Mouse (Mus musculus): ENCODE measurements around the gene H2afy. TPM values are rescaled to one million over a fixed set of nuclear protein-coding genes. Genes with fewer than 3 reads are reported as not detected.

Gene H2afy
- total RNA-seq, 2 experiments from 2014 or later, result 76.6 to 79.5 TPM

DNA sequence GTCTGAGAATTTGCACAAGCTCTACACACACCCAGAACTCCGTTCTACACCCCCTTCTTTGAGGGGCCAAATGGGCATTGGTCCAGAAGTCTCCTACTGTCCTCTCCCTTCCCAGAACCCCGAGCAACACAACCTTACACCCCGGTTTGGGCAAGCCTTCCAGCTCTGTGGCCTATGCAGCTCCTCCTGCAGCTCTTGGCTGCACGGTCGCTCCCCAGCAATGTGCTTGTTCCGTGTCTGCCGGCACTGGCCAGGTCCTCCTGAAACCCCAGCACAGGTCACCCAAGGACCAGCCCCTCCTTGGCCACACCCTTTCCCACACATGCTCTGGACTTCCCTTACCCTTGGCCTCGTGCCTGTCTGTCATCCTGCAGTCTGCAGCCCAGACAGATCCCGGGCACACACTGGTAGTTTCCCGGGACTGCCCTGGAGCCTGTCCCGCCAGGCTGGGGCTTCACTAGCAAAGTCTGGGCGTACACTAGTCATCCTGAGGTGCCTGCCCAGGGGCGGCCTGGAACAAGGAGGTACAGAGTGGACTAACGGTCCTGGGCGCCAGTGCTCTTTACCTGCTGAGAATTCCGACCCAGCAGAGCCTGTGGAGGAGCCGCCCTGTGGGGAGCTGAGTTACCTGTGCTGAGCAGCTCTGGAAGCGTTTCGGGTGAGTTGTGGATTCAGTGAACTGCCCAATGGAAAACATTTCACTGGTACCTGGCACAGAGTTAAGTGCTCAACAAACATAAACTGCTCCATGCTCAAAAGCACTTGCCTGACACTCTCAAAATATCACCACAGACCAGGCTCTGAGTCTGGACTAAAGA, 22.5 kb downstream of the H2afy start:
- peak; percentile 82 to 87 for DNase-seq
- intact Hi-C loops (cut with DNase I), result loop anchor here (2.0 kb wide), 1 partner anchor 37 kb away; no protein-coding TSS in a partner anchor

DNA sequence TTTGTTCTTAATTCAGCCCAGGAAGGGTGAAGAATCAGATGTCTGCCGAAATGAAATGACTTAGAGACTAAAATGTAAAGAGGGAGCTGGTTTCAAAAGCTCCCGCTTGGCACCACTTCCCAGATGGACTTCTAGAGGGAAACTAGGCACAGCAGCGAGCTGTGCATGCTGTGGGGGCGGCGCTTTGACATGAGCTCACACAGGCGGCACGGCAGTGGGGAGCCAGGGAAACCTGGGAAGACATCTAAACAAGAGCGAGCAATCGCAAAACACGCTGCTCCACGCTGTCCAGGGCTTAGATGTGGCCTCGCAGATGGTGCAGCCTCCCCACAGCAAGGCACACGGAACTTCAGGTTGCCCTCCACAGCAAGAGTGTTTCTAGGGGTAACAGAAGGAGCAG, 23.2 kb downstream of the H2afy start:
- DNase-seq, result no peak
- intact Hi-C loops (cut with DNase I), result loop anchor here (2.0 kb wide), 1 partner anchor 38 kb away; no protein-coding TSS in a partner anchor

DNA sequence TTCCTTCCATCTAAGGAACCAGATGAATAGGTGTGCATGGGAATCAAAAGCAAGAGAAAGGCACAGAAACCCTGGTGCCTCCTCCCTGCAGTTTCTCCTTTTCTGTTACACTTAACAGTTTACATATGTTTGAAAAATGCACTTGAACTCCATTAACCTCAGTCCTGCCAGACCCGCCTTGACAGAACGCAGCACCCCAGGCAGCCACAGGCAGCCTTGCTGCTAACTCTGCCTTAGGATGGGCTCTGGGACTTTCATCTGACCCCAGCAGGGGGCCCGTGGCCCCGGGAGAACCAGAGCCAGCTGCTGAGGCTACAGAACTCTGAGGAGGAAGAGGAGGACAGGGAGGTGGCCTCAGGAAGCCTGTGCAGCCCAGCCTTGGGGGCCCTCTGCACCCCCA, 23.7 kb downstream of the H2afy start:
- no peak for DNase-seq
- intact Hi-C loops (cut with DNase I), result loop anchor here (2.0 kb wide), 1 partner anchor 38 kb away; no protein-coding TSS in a partner anchor

DNA sequence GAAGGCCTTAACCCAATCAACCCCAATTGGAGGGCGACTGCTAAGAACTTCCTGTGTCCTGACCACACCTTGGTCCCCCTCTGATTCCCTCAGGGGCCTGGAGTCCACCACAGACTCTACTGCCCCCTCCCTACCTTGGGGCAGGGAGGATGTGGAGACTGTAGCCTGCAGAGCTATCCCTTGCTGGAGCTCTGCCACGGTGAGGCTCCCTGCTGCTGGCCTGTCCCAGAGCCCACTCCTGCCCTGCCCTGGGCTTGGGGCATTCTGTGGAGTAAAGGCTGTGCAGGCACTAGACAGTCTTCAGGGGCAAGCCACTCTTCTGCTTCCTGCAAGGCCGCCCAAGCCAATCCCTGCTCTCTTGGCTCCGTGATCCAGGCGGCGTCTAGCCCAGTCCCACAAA, 24.6 kb downstream of the H2afy start:
- intact Hi-C loops (cut with DNase I), result no loop called here
- DNase-seq, result no peak

DNA sequence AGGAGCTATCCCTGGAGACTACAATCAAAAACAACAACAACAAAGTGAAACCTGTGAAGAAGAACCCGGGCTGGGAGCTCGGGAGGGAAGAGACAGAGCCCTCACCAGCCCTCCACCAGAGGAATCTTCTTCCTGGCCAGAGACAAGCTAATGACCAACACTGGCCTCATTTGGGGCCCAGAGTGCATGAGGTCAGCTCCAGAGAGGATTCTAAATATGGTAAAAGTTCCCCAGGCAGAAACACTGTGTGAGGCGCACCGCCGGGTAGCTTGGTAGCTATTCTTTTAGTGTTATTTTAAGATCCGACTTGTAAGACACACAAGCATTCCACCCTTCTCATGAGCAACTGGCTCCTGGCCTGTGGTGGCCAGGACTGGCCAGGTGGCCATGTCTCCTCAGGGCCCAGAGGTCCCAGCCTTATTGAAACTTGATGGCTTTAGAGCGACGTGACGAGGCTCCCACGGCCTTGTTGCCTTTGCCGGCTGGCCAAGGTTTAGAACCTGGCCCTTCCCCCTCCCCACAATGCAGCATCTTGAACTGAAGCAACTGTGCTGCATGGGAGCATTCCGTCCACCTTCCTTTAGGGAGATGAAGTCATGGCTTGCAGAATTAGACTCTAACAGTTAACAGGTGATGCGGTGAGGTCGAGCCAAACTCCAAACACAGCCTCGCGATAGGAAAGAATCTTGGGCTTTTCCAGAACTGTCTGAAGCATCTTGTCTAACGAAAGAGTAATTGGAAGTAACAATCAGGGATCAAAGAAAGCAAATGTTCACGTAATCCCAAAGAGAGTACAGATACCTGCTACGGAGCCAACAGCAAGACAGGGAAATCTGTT, 25.2 kb downstream of the H2afy start:
- DNase-seq, result no peak
- intact Hi-C loops (cut with DNase I), result no loop called here

DNA sequence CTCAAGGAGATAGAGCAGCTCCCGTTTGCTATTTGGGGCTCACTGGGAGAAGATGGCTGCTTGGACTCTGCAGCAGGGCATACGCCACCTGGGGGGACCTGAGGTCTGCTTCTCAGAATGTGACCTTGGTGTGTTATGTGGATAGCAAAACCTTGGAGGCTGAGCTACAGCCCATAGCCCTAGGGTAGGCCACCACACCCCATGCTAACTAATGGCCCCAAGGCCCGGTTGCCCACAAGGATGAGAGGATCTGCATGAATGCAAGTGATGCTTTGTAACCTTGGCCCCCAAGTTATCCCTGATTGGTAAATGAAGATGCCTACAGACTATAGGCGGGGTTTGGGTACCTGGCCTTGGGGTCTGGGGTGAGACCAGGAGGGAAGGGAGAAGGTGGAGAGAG, 26.5 kb downstream of the H2afy start:
- DNase-seq, result no peak
- intact Hi-C loops (cut with DNase I), result no loop called here

DNA sequence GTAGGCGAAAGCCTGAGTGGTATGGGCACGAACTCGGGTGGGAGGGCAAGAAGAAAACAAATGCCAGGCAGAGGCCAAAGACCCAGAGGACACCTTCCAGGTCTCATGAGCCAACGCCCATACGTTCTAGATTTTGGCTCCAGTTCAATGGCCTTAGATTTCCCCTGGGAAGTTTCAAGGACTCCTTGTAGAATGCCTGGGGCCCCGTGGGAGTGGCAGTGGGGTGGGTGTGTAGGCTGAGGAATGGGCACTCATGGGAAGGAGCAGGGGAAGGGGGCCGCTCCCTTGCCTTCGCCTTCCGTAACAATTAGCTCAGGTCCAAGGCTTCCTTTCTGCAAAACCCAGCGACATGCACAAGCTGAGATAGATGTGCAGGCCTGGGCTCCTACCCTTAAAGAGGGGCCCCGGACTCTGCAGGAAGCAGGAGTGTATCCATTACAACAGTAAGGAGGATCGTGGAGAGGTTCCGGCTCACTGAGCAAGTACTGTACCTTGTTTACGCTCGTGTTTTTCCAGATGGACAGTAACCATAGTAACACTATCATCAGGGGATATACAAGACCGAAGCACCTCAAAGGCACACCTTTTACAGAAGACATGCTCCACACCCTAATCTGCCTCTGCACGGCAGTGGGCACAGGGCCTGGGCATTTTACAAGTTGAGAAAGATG, 27.2 kb downstream of the H2afy start:
- intact Hi-C loops (cut with DNase I), result no loop called here
- no peak for DNase-seq

DNA sequence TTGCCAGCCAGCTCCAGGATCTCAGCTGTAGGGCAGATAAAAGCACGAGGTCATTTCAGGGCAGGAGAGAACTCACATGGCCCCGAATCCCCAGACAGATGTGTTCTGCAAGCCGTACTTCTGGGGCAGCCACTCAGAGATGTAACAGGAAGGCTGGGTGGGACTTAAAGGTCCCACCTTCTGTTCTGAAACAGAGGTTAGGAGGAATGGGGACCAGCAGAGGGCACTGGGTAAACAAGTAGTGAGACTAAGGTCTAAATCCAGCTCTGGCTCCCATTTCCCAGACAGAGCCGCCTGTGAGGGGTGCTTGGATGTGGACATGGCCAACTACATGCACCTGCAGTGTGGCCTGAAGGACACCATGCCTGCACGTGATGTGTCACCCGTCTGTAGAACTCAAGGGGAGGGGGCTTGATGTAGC, 31.2 kb downstream of the H2afy start:
- peak; percentile 56 to 69 for DNase-seq
- intact Hi-C loops (cut with DNase I), result no loop called here

DNA sequence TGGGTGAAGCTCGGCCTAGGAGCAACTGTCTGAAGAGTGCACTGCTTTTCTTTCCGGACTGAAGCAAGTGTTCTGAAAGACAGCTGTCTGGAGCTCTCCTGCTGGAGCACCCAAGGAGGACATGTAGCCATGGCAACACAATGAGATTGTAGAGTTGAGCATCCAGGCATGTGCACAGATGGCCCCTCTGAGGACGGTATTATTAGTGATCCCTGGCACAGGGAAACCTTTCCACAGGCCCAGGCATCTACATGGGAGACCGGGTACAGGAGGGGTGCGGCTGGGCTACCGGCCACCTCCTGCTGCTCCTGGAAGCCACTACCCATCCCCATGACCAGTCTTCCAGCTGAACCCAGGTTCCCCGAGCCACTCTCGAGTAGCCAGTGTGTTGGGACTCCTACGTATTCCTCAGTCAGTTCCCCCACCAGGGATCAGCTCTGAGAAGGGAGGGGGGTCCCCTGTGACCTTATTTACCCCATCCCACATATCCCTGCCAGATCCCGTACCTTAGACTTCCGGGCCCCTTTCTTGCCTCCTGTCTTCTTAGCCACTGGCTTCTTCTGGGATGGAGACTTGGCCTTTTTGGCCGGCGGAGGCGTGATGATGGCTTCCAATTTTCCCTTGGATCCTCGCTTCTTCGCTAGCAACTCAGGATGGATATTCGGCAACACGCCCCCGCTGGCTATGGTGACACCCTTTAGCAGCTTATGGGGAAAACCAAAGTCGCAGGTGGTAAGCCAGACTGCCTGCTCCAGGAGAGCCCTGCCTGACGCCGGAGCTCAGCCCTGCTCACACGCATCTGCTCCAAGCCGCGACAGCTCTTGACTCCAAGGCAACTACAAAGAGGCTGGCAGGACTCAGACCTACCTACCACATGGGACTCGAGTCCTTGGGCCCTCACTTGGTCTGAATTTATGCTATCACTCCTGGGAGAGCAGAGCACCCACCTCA, 32.1 kb downstream of the H2afy start:
- no peak for DNase-seq
- intact Hi-C loops (cut with DNase I), result no loop called here

DNA sequence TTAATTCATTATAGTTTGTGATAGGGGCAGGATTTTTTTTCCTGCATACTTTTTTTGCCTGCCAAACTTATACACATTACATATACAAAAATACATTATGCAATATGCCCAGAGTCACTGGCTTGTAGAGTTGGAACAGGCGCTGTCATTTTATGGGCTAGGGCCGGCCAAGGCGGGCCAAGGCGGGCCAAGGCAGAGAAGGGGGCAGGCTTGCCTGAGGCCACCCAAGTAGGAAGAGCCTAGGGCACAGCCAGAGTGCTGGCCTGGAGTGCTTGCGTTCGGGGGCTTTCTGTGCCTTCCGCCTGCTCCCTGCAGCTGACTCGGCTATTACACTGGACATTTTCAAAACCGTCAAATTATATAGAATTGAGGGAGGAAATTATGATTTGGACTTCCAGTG, 34.0 kb downstream of the H2afy start:
- no peak for DNase-seq
- intact Hi-C loops (cut with DNase I), result no loop called here

DNA sequence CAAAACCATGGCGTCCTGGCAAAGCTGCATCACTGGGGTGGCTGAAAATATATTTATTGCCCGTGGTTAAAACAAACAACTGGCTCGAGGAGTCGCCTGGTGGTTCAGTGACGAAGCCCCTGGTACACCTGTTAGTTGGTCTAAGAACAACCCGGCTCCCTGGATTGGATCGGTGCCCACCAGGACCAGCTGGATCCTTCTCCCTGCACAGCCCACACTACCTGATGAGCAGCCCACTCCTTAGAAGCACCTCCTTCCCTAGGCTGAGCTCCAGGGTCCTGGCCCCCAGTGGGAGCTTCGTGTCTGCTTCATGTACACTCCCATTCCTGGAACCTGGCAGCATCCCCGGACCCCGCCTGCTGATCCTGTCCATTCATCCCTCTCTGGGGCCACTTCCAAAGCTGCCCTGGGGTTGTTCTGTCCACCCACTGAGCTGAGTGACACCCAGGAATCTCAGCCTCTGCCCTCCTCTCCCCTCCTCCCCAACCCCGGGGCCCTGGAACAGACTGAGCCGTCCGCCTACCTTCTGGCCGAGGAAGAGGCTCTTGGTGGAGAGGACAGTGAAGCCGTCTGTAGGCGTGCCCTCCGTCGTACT, 40.5 kb downstream of the H2afy start:
- intact Hi-C loops (cut with DNase I), result no loop called here
- no peak for DNase-seq

DNA sequence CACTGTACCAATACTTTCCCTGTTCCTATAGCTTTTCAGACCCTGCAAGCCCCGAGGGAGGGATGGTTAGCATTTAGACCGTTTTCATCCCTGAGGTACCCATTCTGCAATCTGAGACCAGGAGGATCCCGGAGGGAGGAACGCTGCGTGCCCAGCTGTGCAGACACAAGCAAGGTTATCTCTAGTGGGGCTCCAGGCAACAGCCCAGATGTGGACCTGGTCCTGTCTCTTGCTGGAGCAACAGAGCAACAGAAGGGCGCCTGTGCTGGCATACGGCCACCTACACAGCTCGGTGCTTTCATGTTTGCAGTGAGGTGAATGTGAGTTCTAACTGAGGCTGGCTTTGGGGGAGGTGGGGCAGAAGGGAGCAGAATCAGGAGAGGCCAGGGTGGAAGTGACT, 41.6 kb downstream of the H2afy start:
- intact Hi-C loops (cut with DNase I), result loop anchor here (5.0 kb wide), 1 partner anchor 58 kb away; no protein-coding TSS in a partner anchor
- DNase-seq, result no peak

DNA sequence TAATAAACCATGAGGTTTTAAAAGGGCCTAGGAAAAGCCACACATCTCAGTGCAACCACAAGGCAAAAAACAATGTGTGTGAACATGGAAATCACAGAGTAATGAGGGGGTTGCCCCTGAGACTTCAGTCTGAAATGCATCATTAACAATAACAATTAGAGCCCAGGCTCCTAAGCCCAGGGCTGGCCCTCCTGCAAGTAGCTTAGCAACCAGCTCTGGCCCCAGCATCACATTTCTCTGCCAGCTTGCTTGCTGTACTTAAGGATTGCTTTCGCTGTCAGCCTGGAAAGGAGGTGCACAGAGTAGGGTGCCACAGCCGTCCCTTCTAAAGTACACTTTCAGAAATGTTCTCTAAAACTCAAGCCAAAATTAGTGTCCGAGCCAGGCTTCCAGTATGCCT, 42.5 kb downstream of the H2afy start:
- no peak for DNase-seq
- intact Hi-C loops (cut with DNase I), result loop anchor here (5.0 kb wide), 1 partner anchor 59 kb away; no protein-coding TSS in a partner anchor

DNA sequence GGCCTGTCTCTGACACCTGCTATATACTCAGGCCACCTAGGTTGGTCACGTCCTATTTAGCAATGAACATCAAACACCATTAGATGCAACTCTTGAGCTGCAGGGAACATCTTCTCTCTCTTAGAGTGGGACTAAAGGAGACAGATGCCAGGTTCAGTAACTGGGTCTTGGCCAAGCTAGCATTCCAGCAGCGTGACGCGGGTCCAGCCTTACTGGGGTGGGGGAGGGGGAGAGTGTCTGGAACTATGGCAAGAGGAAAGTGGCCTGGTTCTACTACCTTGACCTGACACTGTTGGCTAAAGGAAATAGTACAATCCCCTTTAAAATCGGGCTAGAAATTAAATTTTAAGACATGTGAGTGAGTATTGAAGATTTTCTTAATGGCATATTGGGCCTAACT, 43.6 kb downstream of the H2afy start:
- peak; percentile 72 to 73 for DNase-seq
- intact Hi-C loops (cut with DNase I), result loop anchor here (5.0 kb wide), 1 partner anchor 60 kb away; no protein-coding TSS in a partner anchor

DNA sequence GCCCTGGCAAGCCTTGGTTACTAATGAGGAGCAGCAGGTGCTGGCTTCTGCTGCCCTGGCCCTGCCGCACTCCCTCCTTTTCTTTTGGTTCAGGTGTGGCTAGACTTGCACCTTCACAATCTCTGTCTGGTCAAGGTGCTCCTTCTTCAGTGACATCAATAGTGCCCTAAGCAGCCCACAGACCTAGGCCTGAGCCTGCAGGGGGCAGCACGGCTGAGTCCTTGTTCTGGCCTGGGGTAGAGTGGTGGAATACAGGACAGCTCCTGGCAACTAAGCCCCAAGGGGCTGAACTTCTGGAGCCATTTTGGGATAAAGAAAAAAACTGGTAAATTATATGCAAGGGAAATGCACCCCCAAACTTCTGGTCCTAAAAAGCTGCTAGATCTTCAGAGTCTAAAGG, 45.6 kb downstream of the H2afy start:
- intact Hi-C loops (cut with DNase I), result loop anchor here (5.0 kb wide), 1 partner anchor 62 kb away; no protein-coding TSS in a partner anchor
- DNase-seq, result no peak

DNA sequence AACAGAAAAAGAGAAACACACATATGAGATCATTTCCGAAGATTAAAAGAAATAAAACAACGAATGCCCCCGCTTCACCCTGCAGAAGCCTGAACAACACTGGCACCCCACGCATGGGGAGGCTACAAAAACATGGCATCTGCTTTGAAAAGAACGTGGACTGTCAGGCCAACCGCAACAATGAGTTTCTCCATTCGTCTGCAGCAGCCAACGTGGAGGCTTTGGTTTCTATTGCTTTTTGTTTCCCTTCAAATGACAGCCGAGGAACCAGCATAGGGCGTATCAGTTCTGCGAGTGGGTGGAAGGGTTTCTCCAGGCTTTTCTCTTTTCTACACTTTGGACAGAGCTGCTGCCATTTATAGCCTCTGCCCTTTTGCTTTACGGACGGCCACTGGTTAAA, 47.6 kb downstream of the H2afy start:
- intact Hi-C loops (cut with DNase I), result no loop called here
- DNase-seq, result no peak

DNA sequence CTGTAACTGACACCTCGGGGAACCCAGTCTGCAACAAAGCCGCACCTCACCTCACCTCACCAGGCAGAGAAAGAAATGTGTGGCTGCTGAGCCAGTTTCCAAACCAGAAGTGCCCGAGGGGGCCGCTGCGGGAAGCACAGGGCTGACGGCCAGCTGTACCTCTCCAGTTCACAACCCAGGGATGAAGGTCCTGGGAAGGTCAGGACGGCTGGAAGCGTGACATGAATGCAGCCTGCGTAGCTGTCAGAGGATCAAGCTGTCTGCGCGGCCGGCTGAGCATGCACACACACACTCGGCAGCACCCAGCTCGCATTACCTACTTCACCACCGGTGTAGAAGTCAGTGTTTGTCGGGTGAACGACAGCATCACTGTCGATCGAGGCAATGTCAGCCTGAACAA, 48.2 kb downstream of the H2afy start:
- intact Hi-C loops (cut with DNase I), result no loop called here
- peak; percentile 82 to 85 for DNase-seq

DNA sequence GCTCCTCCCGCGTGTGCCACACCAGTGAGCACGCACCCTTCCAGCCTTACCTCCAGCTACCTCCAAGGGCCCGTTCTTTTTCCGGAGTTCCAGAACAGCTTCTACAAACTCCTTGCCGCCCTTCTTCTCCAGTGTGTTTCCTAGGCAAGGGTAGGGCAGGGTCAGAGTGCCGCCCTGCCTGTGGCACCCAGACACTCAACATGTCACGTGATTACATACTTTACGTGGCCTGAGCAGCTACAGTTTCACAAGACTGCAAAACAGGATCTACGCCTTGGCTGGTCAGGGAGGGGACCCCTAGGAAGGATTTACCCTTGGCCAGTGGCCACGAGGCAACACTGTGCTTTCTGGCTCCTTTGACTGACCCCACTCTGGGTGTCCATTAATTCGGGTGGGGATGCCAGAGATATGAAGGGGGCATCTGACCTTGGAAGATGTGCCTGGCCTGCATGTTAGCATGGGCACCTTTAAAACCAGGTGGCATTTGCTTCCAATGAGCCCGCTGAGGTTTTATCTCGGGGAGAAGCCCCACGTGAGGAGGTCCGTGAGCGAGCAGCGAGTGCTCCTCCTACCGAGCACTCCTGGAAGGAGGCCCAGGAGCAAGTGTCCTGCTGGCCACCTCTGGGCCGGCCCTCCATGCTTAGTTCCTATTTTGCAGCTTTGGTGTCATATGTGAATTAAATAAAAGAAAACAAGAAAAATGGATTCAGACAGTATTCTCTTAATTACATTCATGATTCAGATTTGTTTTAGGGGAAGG, 51.8 kb downstream of the H2afy start:
- intact Hi-C loops (cut with DNase I), result no loop called here

DNA sequence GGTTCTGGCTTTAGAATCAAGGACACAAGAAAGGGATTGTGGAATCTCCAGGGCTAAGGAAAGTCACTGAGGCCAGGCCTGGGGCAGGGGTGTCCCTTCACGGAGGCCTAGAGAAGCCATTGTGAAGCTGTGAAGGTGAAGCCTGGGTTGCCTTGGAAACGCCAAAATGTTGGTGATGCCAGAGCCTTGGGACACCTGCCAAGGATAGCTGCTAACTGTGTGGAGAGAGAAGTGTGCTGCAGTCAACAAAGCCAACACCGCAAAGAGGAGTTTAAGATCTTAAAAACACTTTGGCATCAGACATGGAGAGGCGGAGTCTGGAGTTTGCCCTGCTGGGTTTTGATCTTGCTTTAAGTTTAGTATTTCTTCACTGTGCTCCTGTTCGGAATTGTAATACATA, 54.5 kb downstream of the H2afy start:
- DNase-seq, result no peak
- intact Hi-C loops (cut with DNase I), result no loop called here

More for the DNA sequence above, 51.8 kb downstream of the H2afy start:
- DNase-seq, result peak; percentile 41 to 57
